Mouse (Mus musculus) forebrain, embryonic 14.5 days (tissue): ENCODE data around the gene Stard13. TPM values are rescaled to one million over a fixed set of nuclear protein-coding genes. Genes with fewer than 3 reads are reported as not detected.
A peak's percentile ranks its signal among the peaks of the same experiment; 100 is the strongest.

Source experiments
- ATAC-seq: fragments of 200-750 bp; cut with Nextera tagmentation; 2 replicates; pipeline ENCODE4 v1.8.0; 2017; ENCODE audit warnings: mild to moderate bottlenecking, moderate library complexity
- DNase-seq: peaks from one replicate; pipeline ENCODE4 v3.0.0-alpha.2; 2015; ENCODE audit warnings: low spot score
- H3K27ac ChIP-seq: fragments of 300-500 bp; sonication (generic); 2 replicates; pipeline ENCODE4 v1.5.1; 2014; ENCODE audit warnings: low read depth, mild to moderate bottlenecking, control low read depth, low read length, moderate library complexity
- H3K27me3 ChIP-seq: fragments of 300-500 bp; sonication (generic); replicated peaks from 2 replicates; pipeline ENCODE4 v1.6.1; 2014; ENCODE audit warnings: low read length, control low read depth, mixed read lengths; ENCODE audit not compliant: control insufficient read depth, insufficient read depth
- H3K36me3 ChIP-seq: fragments of 300-500 bp; sonication (generic); 2 replicates; pipeline ENCODE4 v1.6.1; 2014; ENCODE audit warnings: low read length, control low read depth; ENCODE audit not compliant: control insufficient read depth, insufficient read depth
- H3K4me1 ChIP-seq: fragments of 300-500 bp; sonication (generic); 2 replicates; pipeline ENCODE4 v1.6.1; 2014; ENCODE audit warnings: antibody characterized with exemption, low read length, control low read depth; ENCODE audit not compliant: control insufficient read depth, insufficient read depth
- H3K4me2 ChIP-seq: fragments of 300-500 bp; sonication (generic); 2 replicates; pipeline ENCODE4 v1.6.1; 2014; ENCODE audit warnings: mild to moderate bottlenecking, control low read depth, low read length
- H3K4me3 ChIP-seq: fragments of 300-500 bp; sonication (generic); 2 replicates; pipeline ENCODE4 v1.5.1; 2014; ENCODE audit warnings: low read depth, low read length, control low read depth
- H3K9ac ChIP-seq: fragments of 300-500 bp; sonication (generic); 2 replicates; pipeline ENCODE4 v1.6.1; 2014; ENCODE audit warnings: mild to moderate bottlenecking, low read length, control low read depth, moderate library complexity
- H3K9me3 ChIP-seq: fragments of 300-500 bp; sonication (generic); replicated peaks from 2 replicates; pipeline ENCODE4 v1.6.1; 2016; ENCODE audit warnings: low read length, control low read depth, mixed read lengths; ENCODE audit not compliant: control insufficient read depth
- WGBS: fragments of 180-500 bp; shearing (Covaris S2); extraction: QIAGEN DNeasy Blood & Tissue Kit; methylation state at CpG from one replicate; pipeline ENCODE4 v1.1.7; 2014; 5-methylcytosine and 5-hydroxymethylcytosine counted together
- polyA plus RNA-seq: library from polyadenylated mRNA; unstranded; fragments of >200 nt; fragmentation: Nextera tagmentation; extraction: Ambion mirVana; gene quantifications from 2 replicates; pipeline ENCODE4 v1.2.1, GENCODE M21; 2014

Gene Stard13
- polyA plus RNA-seq, 1 experiment from 2014 or later, result 2.0 TPM

DNA sequence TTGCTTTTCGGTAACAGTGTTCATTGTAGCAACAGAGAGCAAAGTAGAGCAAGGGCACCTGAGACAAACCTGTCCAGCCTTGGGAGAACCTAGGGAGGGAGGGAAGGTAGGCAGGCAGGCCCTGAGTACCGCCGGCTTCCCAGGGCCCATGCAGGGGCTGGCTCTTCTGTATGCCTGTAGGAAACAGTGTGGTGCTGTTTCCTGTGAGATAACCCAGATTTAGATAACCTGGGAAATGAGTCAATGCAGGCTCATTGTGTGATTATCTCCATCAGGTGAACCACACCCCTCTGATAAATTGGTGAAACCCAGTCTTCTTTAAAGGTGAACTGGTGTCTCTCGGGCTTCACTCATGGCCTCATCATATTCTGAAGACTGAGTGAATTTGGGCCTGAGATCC lies 207.6 kb downstream of the Stard13 start:
- Histone ChIP-seq H3K9ac (no peak overlapping the region), H3K4me2 (no peak overlapping the region), H3K9me3 (no peaks in the 10 kb centered on the region), H3K36me3 (no peaks in the 10 kb centered on the region), H3K27me3 (no peaks in the 10 kb centered on the region), H3K27ac (peak overlapping the region; percentile 15; the same call in 1 of the 2 replicates), H3K4me1 (peaks cover 20% of the 10 kb centered on the region; the same call in 1 of the 2 replicates), H3K4me3 (no peak overlapping the region)
- ATAC-seq, result no peak
- 93% methylated on average over 4 of the region's 4 CpGs for WGBS
- no peak for DNase-seq

GRCm38 (mm10) chr5:151024483-151024882 lies 209.2 kb downstream of the Stard13 start:
- ATAC-seq, result no peak
- no peaks in the 10 kb centered on the region for H3K27me3 ChIP-seq
- peaks cover 25% of the 10 kb centered on the region; the same call in 1 of the 2 replicates for H3K4me1 ChIP-seq
- no peak for DNase-seq
- no peaks in the 10 kb centered on the region for H3K36me3 ChIP-seq
- no peaks in the 10 kb centered on the region for H3K9me3 ChIP-seq
- 82% methylated on average over 2 of the region's 2 CpGs for WGBS
- no peak overlapping the region for H3K4me3 ChIP-seq
- no peak overlapping the region for H3K4me2 ChIP-seq
- H3K9ac ChIP-seq, result no peak overlapping the region
- H3K27ac ChIP-seq, result no peak overlapping the region

DNA sequence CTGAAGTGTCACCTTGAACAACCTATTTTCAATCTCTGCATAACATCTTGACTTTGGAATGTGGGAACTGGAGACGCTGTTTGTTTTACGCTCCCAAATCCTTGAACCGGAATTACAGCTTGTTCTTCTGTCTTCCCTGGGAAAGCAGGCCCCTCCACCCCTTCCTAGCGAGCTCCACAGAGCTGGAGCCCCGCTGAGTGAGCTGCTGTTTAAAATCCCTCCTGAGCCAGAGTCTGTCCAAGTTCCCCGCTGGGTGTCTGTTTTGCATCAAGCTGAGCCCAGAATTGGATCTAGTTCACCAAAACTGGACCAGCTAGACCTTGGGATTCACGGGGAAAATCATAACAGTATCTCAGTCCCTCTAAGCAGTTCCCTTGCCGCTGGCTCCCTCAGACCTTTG lies 210.2 kb downstream of the Stard13 start:
- Histone ChIP-seq H3K4me3 (no peak overlapping the region), H3K9me3 (no peaks in the 10 kb centered on the region), H3K36me3 (no peaks in the 10 kb centered on the region), H3K9ac (no peak overlapping the region), H3K27me3 (no peaks in the 10 kb centered on the region), H3K4me1 (peaks cover 25% of the 10 kb centered on the region; the same call in 1 of the 2 replicates), H3K27ac (0 out of 2 replicates have a peak overlapping the region, but pooled peaks have one; percentile 9), H3K4me2 (0 out of 2 replicates have a peak overlapping the region, but pooled peaks have one; percentile 5)
- no peak for ATAC-seq
- WGBS, result 8% methylated on average over 8 of the region's 8 CpGs
- DNase-seq, result peak; percentile 46

GRCm38 (mm10) chr5:151022939-151023338 lies 210.7 kb downstream of the Stard13 start:
- Histone ChIP-seq H3K4me2 (no peak overlapping the region), H3K27me3 (no peaks in the 10 kb centered on the region), H3K9me3 (no peaks in the 10 kb centered on the region), H3K4me3 (no peak overlapping the region), H3K27ac (0 out of 2 replicates have a peak overlapping the region, but pooled peaks have one; percentile 9), H3K4me1 (peaks cover 24% of the 10 kb centered on the region; the same call in 1 of the 2 replicates), H3K9ac (no peak overlapping the region), H3K36me3 (no peaks in the 10 kb centered on the region)
- 14% methylated on average over 1 of the region's 1 CpGs for WGBS
- ATAC-seq (no peak), DNase-seq (peak; percentile 41)

- no peak for DNase-seq
- Histone ChIP-seq H3K4me1 (peaks cover 17% of the 10 kb centered on the region; the same call in 1 of the 2 replicates), H3K27me3 (no peaks in the 10 kb centered on the region), H3K4me2 (no peak overlapping the region), H3K4me3 (no peak overlapping the region), H3K9ac (no peak overlapping the region), H3K27ac (no peak overlapping the region), H3K9me3 (no peaks in the 10 kb centered on the region), H3K36me3 (no peaks in the 10 kb centered on the region)
- ATAC-seq, result no peak
- WGBS, result 83% methylated on average over 7 of the region's 7 CpGs
Observed at GRCm38 (mm10) chr5:151022026-151022425, 211.6 kb downstream of the Stard13 start.

DNA sequence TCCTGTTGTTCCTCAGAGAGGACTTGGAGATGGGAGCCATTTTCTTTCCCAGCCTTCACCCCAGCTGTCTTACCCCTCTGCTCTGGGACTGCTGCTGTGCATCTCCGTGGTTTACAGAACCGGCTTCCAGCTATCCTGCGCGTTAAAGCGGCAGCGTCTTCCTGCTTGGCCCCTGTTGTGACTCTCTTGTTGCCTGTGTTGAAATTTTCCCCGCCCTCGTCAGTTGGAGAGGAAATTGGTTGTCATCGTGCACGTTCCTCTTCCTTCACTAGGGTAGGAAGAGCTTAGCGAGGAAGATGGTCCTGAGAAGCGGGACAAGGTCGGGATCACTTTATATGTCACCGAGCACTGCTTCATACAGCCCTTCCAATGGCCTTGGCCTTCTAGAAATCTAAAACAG lies 212.8 kb downstream of the Stard13 start:
- Histone ChIP-seq H3K36me3 (no peaks in the 10 kb centered on the region), H3K4me2 (no peak overlapping the region), H3K4me1 (peaks cover 17% of the 10 kb centered on the region; the same call in 1 of the 2 replicates), H3K27me3 (no peaks in the 10 kb centered on the region), H3K27ac (peak overlapping the region; percentile 33; the same call in 1 of the 2 replicates), H3K4me3 (no peak overlapping the region), H3K9me3 (no peaks in the 10 kb centered on the region), H3K9ac (no peak overlapping the region)
- ATAC-seq, result no peak
- no peak for DNase-seq
- WGBS, result 75% methylated on average over 14 of the region's 14 CpGs

GRCm38 (mm10) chr5:151020031-151020820 lies 213.4 kb downstream of the Stard13 start:
- H3K4me2 ChIP-seq, result no peak overlapping the region
- no peak overlapping the region for H3K4me3 ChIP-seq
- H3K27ac ChIP-seq, result peak overlapping the region; percentile 33; the same call in 1 of the 2 replicates
- no peaks in the 10 kb centered on the region for H3K27me3 ChIP-seq
- no peak overlapping the region for H3K9ac ChIP-seq
- DNase-seq, result peak; percentile 15
- ATAC-seq, result peak; percentile 42; the same call in 1 of the 2 replicates
- 0 out of 2 replicates have a peak, but pooled peaks cover under 1% of the 10 kb centered on the region for H3K9me3 ChIP-seq
- peaks cover 17% of the 10 kb centered on the region; the same call in 1 of the 2 replicates for H3K4me1 ChIP-seq
- 62% methylated on average over 13 of the region's 13 CpGs for WGBS
- no peaks in the 10 kb centered on the region for H3K36me3 ChIP-seq

- Histone ChIP-seq H3K27me3 (no peaks in the 10 kb centered on the region), H3K4me3 (no peak overlapping the region), H3K36me3 (no peaks in the 10 kb centered on the region), H3K4me1 (peaks cover 17% of the 10 kb centered on the region; the same call in 1 of the 2 replicates), H3K27ac (no peak overlapping the region), H3K9ac (no peak overlapping the region), H3K9me3 (0 out of 2 replicates have a peak, but pooled peaks cover 4% of the 10 kb centered on the region), H3K4me2 (no peak overlapping the region)
- 75% methylated on average over 5 of the region's 5 CpGs for WGBS
- ATAC-seq (no peak), DNase-seq (no peak)
Observed at GRCm38 (mm10) chr5:151018959-151019358, 214.7 kb downstream of the Stard13 start.

DNA sequence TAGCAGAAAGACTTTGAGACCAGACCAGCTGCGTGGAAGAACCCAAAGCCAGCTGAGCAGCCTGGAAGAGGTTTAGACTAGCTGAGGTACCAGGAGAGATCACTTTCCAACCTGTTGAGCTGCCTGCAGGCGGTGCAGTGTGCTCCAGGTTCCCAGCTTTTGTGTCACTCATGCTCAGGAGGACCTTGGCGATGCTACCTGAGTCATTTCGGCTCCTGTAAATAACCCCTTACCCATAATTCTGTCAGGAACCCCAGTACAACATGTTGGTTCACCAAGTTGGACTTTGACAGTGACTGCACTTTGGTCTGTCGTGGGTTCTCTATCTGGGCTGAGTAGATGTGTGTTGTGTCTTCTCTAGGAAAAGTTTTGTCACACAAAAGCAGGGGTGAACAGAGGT lies 215.2 kb downstream of the Stard13 start:
- H3K9ac ChIP-seq, result no peak overlapping the region
- DNase-seq (no peak), ATAC-seq (no peak)
- no peak overlapping the region for H3K4me3 ChIP-seq
- 75% methylated on average over 5 of the region's 5 CpGs for WGBS
- 0 out of 2 replicates have a peak, but pooled peaks cover 4% of the 10 kb centered on the region for H3K9me3 ChIP-seq
- no peak overlapping the region for H3K27ac ChIP-seq
- no peaks in the 10 kb centered on the region for H3K36me3 ChIP-seq
- no peak overlapping the region for H3K4me2 ChIP-seq
- no peaks in the 10 kb centered on the region for H3K27me3 ChIP-seq
- H3K4me1 ChIP-seq, result peaks cover 16% of the 10 kb centered on the region; the same call in 1 of the 2 replicates
